17 mouse cellular contexts compared by ENCODE assay signal in genomic region chr8:101690901-101691300, GRCm38 (mm10).
"Had no signal": no experiment of that assay in that cellular context is flagged by ENCODE, and none has a peak within 500 bp of the region (broad histone marks: within the 10 kb centered on the region; RNA-seq: fewer than 3 reads in every experiment).

No protein-coding gene starts in this region.

- DNase-seq: retina, postnatal 1 day; right cerebral cortex, adult 18-20 months; right cerebral cortex, postnatal 14 days; right cerebral cortex, postnatal 25 days; right cerebral cortex, postnatal 4 days; spleen, adult 18-20 months; thymus, adult 18-20 months; thymus, adult 2 months; thymus, postnatal 14 days; thymus, postnatal 25 days; thymus, postnatal 36 days; thymus, postnatal 4 days had no signal

- H3K36me3 ChIP-seq: neural tube, embryonic 12.5 days; neural tube, embryonic 13.5 days; neural tube, embryonic 15.5 days; stomach, embryonic 15.5 days had no signal

- H3K9me3 ChIP-seq: neural tube, embryonic 12.5 days; neural tube, embryonic 13.5 days; neural tube, embryonic 15.5 days; stomach, embryonic 15.5 days had no signal

- H3K9ac ChIP-seq: neural tube, embryonic 12.5 days; neural tube, embryonic 13.5 days; neural tube, embryonic 15.5 days; stomach, embryonic 15.5 days had no signal

- H3K27me3 ChIP-seq: neural tube, embryonic 12.5 days; neural tube, embryonic 13.5 days; neural tube, embryonic 15.5 days; stomach, embryonic 15.5 days had no signal

- H3K4me1 ChIP-seq: neural tube, embryonic 12.5 days; neural tube, embryonic 13.5 days; neural tube, embryonic 15.5 days; stomach, embryonic 15.5 days had no signal

- H3K4me2 ChIP-seq: neural tube, embryonic 12.5 days; neural tube, embryonic 13.5 days; neural tube, embryonic 15.5 days; stomach, embryonic 15.5 days had no signal

- H3K4me3 ChIP-seq: neural tube, embryonic 12.5 days; neural tube, embryonic 13.5 days; neural tube, embryonic 15.5 days; stomach, embryonic 15.5 days had no signal

- H3K27ac ChIP-seq: neural tube, embryonic 12.5 days; neural tube, embryonic 13.5 days; neural tube, embryonic 15.5 days; stomach, embryonic 15.5 days; stomach, postnatal 0 days had no signal
